Mouse (Mus musculus) hindbrain, embryonic 15.5 days (tissue): ENCODE results near the gene Cd200r3. TPM values are rescaled to one million over a fixed set of nuclear protein-coding genes. Genes with fewer than 3 reads are reported as not detected.

Experiments used
- ATAC-seq: fragments of 200-750 bp; cut with Nextera tagmentation; 2 replicates; pipeline ENCODE4 v1.8.0; 2017; ENCODE audit warnings: low read depth, moderate number of reproducible peaks, moderate TSS enrichment; ENCODE audit not compliant: low FRiP score
- H3K27ac ChIP-seq: fragments of 300-500 bp; sonication (generic); replicated peaks from 2 replicates; pipeline ENCODE4 v1.5.1; 2015; ENCODE audit warnings: mild to moderate bottlenecking, inconsistent platforms
- H3K27me3 ChIP-seq: fragments of 300-500 bp; sonication (generic); 2 replicates; pipeline ENCODE4 v1.6.1; 2015; ENCODE audit warnings: control low read depth, inconsistent platforms
- H3K36me3 ChIP-seq: fragments of 300-500 bp; sonication (generic); 2 replicates; pipeline ENCODE4 v1.6.1; 2015; ENCODE audit warnings: control low read depth, inconsistent platforms
- H3K4me1 ChIP-seq: fragments of 300-500 bp; sonication (generic); replicated peaks from 2 replicates; pipeline ENCODE4 v1.6.1; 2015; ENCODE audit warnings: control low read depth, inconsistent platforms
- H3K4me2 ChIP-seq: fragments of 300-500 bp; sonication (generic); 2 replicates; pipeline ENCODE4 v1.6.1; 2015; ENCODE audit warnings: moderate library complexity, mild to moderate bottlenecking, inconsistent platforms
- H3K4me3 ChIP-seq: fragments of 300-500 bp; sonication (generic); 2 replicates; pipeline ENCODE4 v1.5.1; 2015; ENCODE audit warnings: mild to moderate bottlenecking, inconsistent platforms
- H3K9ac ChIP-seq: fragments of 300-500 bp; sonication (generic); 2 replicates; pipeline ENCODE4 v1.6.1; 2015; ENCODE audit warnings: inconsistent platforms
- H3K9me3 ChIP-seq: fragments of 300-500 bp; sonication (generic); 2 replicates; pipeline ENCODE4 v1.6.1; 2016; ENCODE audit warnings: control low read depth, inconsistent platforms
- WGBS: fragments of 180-500 bp; shearing (Covaris S2); methylation state at CpG from one replicate; pipeline ENCODE4 v1.1.7; 2015; 5-methylcytosine and 5-hydroxymethylcytosine counted together
- polyA plus RNA-seq: library from polyadenylated mRNA; unstranded; fragments of >200 nt; fragmentation: Nextera tagmentation; extraction: Ambion mirVana; gene quantifications from 2 replicates; pipeline ENCODE4 v1.2.1, GENCODE M21; 2015

The Cd200r3 gene
- polyA plus RNA-seq, 1 experiment from 2014 or later, result 0.18 TPM

- H3K27ac ChIP-seq, result no peak overlapping the region
- no peaks in the 10 kb centered on the region for H3K36me3 ChIP-seq
- H3K4me3 ChIP-seq, result no peak overlapping the region
- no peaks in the 10 kb centered on the region for H3K27me3 ChIP-seq
- no peak for ATAC-seq
- no peaks in the 10 kb centered on the region for H3K4me1 ChIP-seq
- no peak overlapping the region for H3K4me2 ChIP-seq
- no peaks in the 10 kb centered on the region for H3K9me3 ChIP-seq
- H3K9ac ChIP-seq, result no peak overlapping the region
These were observed 32.6 kb downstream of the Cd200r3 start for GRCm38 (mm10) chr16:44976081-44976480.

- no peaks in the 10 kb centered on the region for H3K4me1 ChIP-seq
- 57% methylated on average over 6 of the region's 6 CpGs for WGBS
- H3K27ac ChIP-seq, result no peak overlapping the region
- H3K36me3 ChIP-seq, result no peaks in the 10 kb centered on the region
- H3K9me3 ChIP-seq, result no peaks in the 10 kb centered on the region
- no peak overlapping the region for H3K4me3 ChIP-seq
- ATAC-seq, result no peak
- no peak overlapping the region for H3K4me2 ChIP-seq
- no peaks in the 10 kb centered on the region for H3K27me3 ChIP-seq
- no peak overlapping the region for H3K9ac ChIP-seq
These were observed 33.6 kb downstream of the Cd200r3 start for GRCm38 (mm10) chr16:44976892-44977633.

GRCm38 (mm10) chr16:44978193-44978592 is 34.7 kb downstream of the Cd200r3 start:
- no peak overlapping the region for H3K4me3 ChIP-seq
- no peak overlapping the region for H3K27ac ChIP-seq
- no peaks in the 10 kb centered on the region for H3K36me3 ChIP-seq
- no peak for ATAC-seq
- no peaks in the 10 kb centered on the region for H3K4me1 ChIP-seq
- no peaks in the 10 kb centered on the region for H3K27me3 ChIP-seq
- H3K9me3 ChIP-seq, result no peaks in the 10 kb centered on the region
- H3K4me2 ChIP-seq, result no peak overlapping the region
- no peak overlapping the region for H3K9ac ChIP-seq
- 83% methylated on average over 2 of the region's 2 CpGs for WGBS

GRCm38 (mm10) chr16:44979355-44979896 is 35.9 kb downstream of the Cd200r3 start:
- Histone ChIP-seq H3K4me1 (no peaks in the 10 kb centered on the region), H3K9me3 (no peaks in the 10 kb centered on the region), H3K4me3 (no peak overlapping the region), H3K36me3 (no peaks in the 10 kb centered on the region), H3K4me2 (no peak overlapping the region), H3K9ac (no peak overlapping the region), H3K27me3 (no peaks in the 10 kb centered on the region), H3K27ac (no peak overlapping the region)
- ATAC-seq, result no peak
- WGBS, result 88% methylated on average over 3 of the region's 3 CpGs

GRCm38 (mm10) chr16:44982972-44983371 is 39.5 kb downstream of the Cd200r3 start:
- WGBS, result 83% methylated on average over 2 of the region's 2 CpGs
- no peak for ATAC-seq
- H3K27me3 ChIP-seq, result no peaks in the 10 kb centered on the region

GRCm38 (mm10) chr16:44983379-44984060 is 40.0 kb downstream of the Cd200r3 start:
- Histone ChIP-seq H3K4me1 (no peaks in the 10 kb centered on the region), H3K36me3 (no peaks in the 10 kb centered on the region), H3K9me3 (no peaks in the 10 kb centered on the region), H3K27me3 (no peaks in the 10 kb centered on the region), H3K9ac (no peak overlapping the region), H3K4me2 (no peak overlapping the region), H3K27ac (no peak overlapping the region), H3K4me3 (no peak overlapping the region)
- 75% methylated on average over 3 of the region's 3 CpGs for WGBS
- no peak for ATAC-seq

More at GRCm38 (mm10) chr16:44982972-44983371, 39.5 kb downstream of the Cd200r3 start:
- H3K9me3 ChIP-seq, result no peaks in the 10 kb centered on the region
- H3K36me3 ChIP-seq, result no peaks in the 10 kb centered on the region
- H3K4me3 ChIP-seq, result no peak overlapping the region
- no peaks in the 10 kb centered on the region for H3K4me1 ChIP-seq
- H3K27ac ChIP-seq, result no peak overlapping the region
- H3K9ac ChIP-seq, result no peak overlapping the region
- H3K4me2 ChIP-seq, result no peak overlapping the region

- no peaks in the 10 kb centered on the region for H3K36me3 ChIP-seq
- H3K27ac ChIP-seq, result no peak overlapping the region
- no peaks in the 10 kb centered on the region for H3K9me3 ChIP-seq
- H3K9ac ChIP-seq, result no peak overlapping the region
- no peaks in the 10 kb centered on the region for H3K4me1 ChIP-seq
- no peak overlapping the region for H3K4me3 ChIP-seq
- H3K4me2 ChIP-seq, result no peak overlapping the region
- no peak for ATAC-seq
- H3K27me3 ChIP-seq, result no peaks in the 10 kb centered on the region
These were observed 40.6 kb downstream of the Cd200r3 start for GRCm38 (mm10) chr16:44984111-44984510.

- 91% methylated on average over 3 of the region's 3 CpGs for WGBS
- H3K9me3 ChIP-seq, result no peaks in the 10 kb centered on the region
- no peak overlapping the region for H3K4me3 ChIP-seq
- H3K36me3 ChIP-seq, result no peaks in the 10 kb centered on the region
- H3K9ac ChIP-seq, result no peak overlapping the region
- no peaks in the 10 kb centered on the region for H3K27me3 ChIP-seq
- H3K4me2 ChIP-seq, result no peak overlapping the region
- ATAC-seq, result no peak
- H3K4me1 ChIP-seq, result no peaks in the 10 kb centered on the region
- no peak overlapping the region for H3K27ac ChIP-seq
These were observed 41.4 kb downstream of the Cd200r3 start for GRCm38 (mm10) chr16:44984925-44985324.

GRCm38 (mm10) chr16:44986029-44986428 is 42.6 kb downstream of the Cd200r3 start:
- no peaks in the 10 kb centered on the region for H3K36me3 ChIP-seq
- ATAC-seq, result no peak
- no peak overlapping the region for H3K4me2 ChIP-seq
- H3K9me3 ChIP-seq, result no peaks in the 10 kb centered on the region
- H3K4me1 ChIP-seq, result no peaks in the 10 kb centered on the region
- 70% methylated on average over 2 of the region's 2 CpGs for WGBS
- H3K27me3 ChIP-seq, result no peaks in the 10 kb centered on the region
- no peak overlapping the region for H3K27ac ChIP-seq
- no peak overlapping the region for H3K4me3 ChIP-seq
- H3K9ac ChIP-seq, result no peak overlapping the region

- Histone ChIP-seq H3K4me3 (no peak overlapping the region), H3K27ac (no peak overlapping the region), H3K9me3 (no peaks in the 10 kb centered on the region), H3K36me3 (no peaks in the 10 kb centered on the region), H3K4me1 (no peaks in the 10 kb centered on the region), H3K4me2 (no peak overlapping the region), H3K27me3 (no peaks in the 10 kb centered on the region), H3K9ac (no peak overlapping the region)
- no peak for ATAC-seq
- WGBS, result 92% methylated on average over 4 of the region's 4 CpGs
These were observed 45.3 kb downstream of the Cd200r3 start for GRCm38 (mm10) chr16:44988667-44989357.

GRCm38 (mm10) chr16:44993319-44994019 is 50.0 kb downstream of the Cd200r3 start:
- no peak overlapping the region for H3K27ac ChIP-seq
- H3K27me3 ChIP-seq, result no peaks in the 10 kb centered on the region
- no peak overlapping the region for H3K4me2 ChIP-seq
- WGBS, result 93% methylated on average over 4 of the region's 4 CpGs
- no peaks in the 10 kb centered on the region for H3K4me1 ChIP-seq
- no peaks in the 10 kb centered on the region for H3K36me3 ChIP-seq
- H3K9ac ChIP-seq, result no peak overlapping the region
- ATAC-seq, result no peak
- H3K9me3 ChIP-seq, result no peaks in the 10 kb centered on the region
- H3K4me3 ChIP-seq, result no peak overlapping the region
